Mouse (Mus musculus) spleen, postnatal 14 days (tissue): ENCODE results near the gene Asb17.

Source experiments
- DNase-seq, 2 experiments: peaks; one replicate each; pipeline ENCODE4 v3.0.0; 2021 to 2022; ENCODE audit warnings: low spot score in 2 of 2

Asb17 gene

GRCm38 (mm10) chr3:153888141-153888540 is 44.1 kb downstream of the Asb17 start:
- no peak for DNase-seq

GRCm38 (mm10) chr3:153889188-153889781 is 45.3 kb downstream of the Asb17 start:
- DNase-seq, result no peak

GRCm38 (mm10) chr3:153895454-153895853 is 51.4 kb downstream of the Asb17 start:
- no peak for DNase-seq

- no peak for DNase-seq
These were observed 53.2 kb downstream of the Asb17 start for GRCm38 (mm10) chr3:153897216-153897615.

- DNase-seq, result no peak
These were observed 57.9 kb downstream of the Asb17 start for GRCm38 (mm10) chr3:153901904-153902303.

- DNase-seq, result no peak
These were observed 58.6 kb downstream of the Asb17 start for GRCm38 (mm10) chr3:153902595-153902994.

GRCm38 (mm10) chr3:153904586-153904985 is 60.6 kb downstream of the Asb17 start:
- no peak for DNase-seq
